Mouse (Mus musculus): ENCODE data around the gene Nt5c2.

DNA sequence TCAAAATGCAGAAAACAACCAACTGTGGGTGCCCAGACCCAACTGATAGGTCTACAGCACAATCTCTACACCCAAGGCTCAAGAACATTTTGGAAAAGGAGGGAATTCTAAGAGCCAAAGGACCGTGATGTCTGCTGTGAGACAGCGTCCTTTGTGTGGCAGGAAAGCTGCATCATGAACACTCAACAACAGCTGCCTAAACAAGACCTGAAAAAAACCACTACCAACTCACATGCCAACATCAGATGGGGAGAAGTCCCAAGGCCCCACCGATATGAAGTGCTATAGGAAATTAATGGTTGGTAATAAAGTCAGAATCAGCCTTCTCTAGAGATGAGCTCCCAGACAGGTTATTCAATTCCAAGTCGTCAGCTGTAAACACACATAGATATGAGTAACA, 57.0 kb downstream of the Nt5c2 start:
- TF ChIP-seq CTCF (IDR thresholded peaks at IDR 0.05; ENCODE audit: extremely low read depth, insufficient read depth, low read length) (no peak), POLR2A (IDR thresholded peaks at IDR 0.05; ENCODE audit: extremely low read depth, insufficient read depth, low read length) (no peak)
